Mouse (Mus musculus): Measurements from ENCODE around the gene Htra2.

Gene Htra2

DNA sequence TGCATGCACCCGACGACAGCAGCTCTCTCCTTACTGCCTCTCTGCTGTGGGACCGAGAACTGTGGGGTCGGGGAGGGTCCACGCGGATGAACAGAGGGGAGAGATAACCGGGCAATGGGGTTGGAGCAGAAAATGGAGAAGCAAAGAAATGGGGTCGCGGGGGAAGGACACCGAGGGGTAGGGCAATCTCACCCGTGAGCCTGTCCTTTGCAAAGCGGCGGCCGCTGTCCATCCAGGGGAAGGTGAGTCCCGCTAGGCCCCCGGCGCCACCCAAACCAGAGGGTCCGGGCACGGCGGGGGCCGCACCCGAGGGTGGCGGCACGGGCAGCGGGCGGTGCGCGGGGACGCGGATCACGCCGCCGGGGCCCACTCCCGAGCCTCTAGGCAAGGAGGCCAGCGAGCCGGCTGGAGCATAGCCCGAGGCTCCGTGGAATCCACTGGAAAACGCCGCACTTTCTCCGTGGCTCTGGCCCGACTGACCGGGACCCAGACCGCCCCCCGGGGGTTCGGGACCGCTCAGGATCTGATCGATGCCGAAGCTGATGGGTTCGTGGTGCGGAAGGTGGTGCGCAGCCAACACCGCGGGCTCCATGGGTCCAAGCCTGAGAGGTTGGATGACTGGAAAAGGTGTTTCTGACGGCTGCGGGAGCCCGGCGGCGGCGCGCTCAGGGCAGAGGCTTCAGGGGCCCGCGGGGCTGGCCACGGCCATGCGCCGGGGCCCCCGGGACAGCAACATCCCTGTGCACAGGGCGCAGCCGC is 14.6 kb upstream of the Htra2 start:
- DNase-seq: no peak

DNA sequence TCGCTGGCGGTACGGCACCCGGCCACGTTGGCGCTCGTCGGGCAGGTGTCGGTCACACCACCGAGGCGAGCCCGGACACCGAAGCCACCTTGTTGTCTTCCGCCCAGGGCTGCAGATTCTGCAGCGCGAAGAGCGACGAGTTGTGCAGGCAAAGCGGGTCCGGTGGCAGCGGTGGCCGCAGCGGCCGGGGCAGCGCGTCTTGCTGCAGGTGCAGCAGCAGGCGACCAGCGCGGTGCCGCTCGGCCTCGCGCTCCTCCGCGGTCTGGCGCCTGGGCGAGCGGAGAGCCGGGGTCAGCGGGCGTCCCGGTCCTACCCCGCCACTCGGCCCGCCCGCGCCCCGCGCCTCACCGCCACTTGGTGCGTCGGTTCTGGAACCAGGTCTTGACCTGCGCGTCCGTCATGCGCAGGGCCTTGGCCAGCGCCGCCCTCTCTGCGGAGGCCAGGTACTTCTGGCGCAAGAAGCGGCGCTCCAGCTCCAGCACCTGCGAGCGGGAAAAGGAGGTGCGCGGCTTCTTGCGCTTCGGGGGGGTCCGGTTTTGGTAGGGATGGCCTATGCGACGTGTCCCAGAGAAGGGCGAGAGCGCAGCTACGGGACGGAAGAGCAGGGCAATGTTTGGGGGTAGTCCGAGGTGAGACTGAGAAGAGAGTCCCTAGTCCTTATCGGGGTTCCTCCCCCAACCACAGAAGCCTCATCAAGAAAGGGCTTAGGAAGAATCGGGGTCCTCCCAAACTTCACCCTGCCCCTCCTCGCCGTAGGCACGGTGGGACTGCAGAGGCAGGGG is 13.8 kb upstream of the Htra2 start:
- no peak for DNase-seq

DNA sequence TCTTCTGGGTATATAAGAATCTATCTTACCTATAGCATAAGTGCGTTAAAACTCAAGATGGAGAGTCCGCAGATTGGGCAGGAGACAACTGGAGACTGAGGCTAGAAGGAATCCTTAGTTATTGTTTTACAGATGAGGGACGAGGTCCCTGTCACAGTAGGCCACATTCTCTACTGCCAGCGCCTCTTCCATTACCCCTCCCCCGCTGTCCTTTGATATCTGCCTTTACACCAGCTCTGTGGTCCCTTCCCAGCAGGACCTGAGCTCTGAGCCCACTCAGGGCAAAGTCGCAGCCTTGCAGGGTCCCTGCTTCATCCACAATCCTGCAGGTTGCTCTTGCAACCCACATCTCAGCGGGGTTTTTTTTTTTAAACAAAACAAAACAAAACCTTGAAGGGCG is 13.1 kb upstream of the Htra2 start:
- DNase-seq: no peak

DNA sequence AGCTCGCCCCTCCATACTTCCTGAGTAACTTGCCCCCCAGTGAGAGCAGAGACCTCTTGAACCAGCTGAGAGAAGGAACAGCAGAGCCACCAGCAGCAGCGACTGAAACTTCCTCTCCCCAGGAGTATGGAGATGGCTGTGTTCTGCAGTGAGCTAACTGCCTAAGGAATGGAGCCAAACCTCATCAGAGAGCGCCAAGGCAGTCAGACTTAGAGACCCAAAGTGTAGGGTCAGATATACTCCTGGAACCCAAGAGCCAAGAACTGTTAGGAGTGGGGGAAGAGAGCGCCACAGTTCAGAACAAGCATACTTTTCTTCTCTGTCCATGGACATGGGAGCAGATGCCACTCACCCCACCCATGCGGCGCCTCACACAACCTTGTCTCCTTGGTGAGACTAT is 11.4 kb upstream of the Htra2 start:
- no peak for DNase-seq

DNA sequence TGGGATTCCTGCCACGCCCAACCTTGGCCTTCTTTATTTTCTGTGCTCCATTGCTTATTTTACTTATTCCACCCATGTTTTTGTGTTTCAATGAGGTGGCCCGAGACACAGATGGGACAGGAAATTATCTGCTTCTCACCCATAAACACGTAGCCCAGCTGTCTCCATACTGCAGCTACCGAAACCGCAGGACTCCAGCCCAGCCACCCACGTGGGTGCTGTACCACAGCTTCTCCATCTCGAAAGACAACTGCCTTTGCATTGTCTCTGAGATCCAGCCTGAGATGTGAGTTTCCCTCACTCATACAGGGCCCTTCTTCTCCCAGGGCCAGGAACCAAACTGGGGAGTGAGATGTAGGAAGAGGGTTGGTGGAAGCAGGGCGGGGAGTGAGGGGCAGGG is 10.9 kb upstream of the Htra2 start:
- no peak for DNase-seq

DNA sequence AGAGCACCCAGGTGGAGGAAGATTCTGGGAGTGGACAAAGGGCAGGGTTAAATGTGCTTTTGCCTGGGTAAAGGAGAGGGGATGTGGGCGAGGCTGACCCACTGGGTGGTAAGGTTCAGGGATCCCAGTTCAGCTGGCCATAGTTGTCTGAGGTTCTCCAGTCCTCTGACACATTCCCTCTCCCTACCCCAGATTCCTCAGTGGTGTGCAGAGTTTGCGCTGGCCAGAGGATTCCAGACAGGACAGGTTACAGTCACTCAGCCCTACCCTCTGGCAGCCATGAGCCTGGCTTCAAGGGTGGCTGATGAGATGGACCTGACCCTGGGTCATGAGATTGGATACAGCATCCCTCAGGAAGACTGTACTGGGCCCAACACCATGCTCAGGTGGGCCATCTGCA is 3.7 kb upstream of the Htra2 start:
- no peak for DNase-seq

DNA sequence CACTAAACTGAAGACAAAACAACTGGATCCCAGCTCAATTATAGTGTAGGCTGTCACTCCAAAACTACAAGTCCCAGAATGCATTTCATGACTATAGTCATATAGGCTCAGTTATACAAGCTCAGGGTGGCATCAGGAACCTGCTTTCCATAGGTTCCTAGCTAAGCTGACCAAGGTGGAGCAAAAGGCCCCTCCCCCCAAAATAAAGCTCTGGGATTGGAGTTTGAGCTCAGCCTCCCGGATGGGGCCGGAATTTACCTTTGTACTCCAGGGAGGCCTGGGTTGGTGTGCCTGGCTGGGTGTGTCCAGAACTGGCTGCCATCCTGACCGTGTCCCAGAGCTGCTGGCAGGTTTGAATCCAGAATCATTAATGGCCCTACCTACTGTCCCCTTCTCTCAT is 2.7 kb upstream of the Htra2 start, which contains the start of gene Dqx1:
TSS of gene Dqx1 (plus strand) at position 55 of the 400 bp plus-strand sequence.
- DNase-seq: peak; percentile 87

DNA sequence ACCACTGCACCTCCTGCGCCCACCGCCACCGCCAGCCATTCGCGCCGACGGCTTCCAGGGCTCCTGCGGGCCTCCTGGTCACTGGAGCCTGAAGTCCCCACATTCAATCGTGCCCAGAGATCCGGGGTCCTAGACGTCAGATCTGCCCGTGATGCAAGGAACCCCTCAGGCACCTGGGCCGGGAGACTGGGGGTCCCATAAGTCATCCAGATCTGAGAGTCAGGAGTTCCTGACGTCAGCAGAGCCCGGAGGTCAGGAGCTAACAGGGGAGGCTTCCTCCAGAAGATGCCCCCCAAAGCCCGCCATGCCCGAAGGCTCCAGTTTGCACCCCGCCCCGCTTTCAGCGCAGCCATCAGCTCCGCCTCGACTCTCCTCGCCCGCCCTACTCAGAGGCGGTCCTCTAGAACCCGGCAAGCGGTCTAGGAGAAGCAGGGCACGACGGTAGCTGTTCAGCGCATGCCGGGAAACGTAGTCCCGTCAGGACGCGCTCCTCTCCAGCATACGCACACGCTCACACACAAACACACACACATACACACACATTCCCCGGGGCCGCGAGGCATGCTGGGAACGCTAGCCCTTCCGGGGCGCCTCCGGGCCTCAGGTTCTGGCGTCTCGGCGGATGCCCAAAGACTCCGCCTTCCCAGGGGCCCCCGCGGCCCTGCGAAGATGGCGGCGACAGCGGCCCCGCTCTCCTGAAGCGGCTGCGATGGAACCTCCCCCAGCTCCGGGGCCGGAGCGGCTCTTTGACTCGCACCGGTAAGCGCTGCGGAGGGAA is 810 bp downstream of the Htra2 start, which contains the start of gene Aup1:
TSS of gene Aup1 (plus strand) at position 448 of the 778 bp plus-strand sequence.
- peak; percentile 98 for DNase-seq

DNA sequence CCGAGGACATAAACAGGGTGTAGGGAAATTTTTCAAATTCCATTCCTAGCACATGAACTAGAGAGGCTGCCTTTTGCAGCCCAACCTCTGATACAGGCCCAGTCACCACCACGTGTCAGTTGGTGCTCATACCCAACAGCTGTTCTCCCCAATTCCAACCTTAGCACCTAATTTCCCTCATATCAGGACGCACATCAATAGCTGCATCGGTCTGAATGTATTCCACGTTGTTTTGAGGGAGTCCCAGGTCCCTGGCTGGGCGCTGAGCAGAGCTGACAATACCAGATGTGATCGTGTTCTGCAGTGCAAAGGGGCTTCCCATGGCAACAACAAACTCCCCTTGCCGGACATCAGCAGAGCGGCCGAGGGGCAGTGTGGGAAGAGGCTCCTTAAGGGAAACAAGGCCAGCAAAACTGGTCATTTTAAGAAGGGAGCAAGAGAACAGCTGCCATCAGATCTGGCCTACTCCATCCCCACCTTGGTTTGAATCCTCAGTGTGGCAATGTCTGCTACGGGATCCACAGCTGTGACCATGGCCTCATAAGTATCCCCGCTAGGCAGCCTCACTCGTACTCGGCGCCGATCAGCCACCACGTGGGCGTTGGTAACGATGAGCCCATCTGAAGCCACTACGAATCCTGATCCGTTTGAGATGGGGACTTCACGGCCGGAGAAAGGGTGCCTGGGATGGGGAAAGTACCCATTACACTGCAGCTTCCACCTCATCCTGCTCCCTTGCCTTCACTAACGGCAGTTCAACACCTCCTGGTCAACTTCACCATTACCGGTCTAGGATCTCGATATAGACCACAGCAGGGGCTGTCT is 1.7 kb downstream of the Htra2 start:
- no peak for DNase-seq

DNA sequence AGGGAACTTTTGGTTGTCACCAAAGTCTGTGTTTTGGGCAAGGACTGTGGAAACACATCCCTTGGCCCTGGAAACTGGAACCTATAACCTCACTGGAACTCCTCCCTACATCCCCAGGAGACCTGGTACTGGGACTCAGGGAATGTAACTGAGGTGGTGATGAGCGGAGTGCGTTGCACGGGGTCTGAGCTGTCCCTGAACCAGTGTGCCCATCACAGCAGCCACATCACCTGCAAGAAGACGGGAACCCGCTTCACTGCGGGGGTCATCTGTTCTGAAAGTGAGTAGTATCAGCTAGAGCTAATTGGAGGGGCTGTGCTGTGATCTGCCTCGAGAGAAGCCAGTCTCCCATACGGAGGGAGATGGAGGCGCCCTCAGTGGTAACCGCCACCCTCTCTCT is 5.7 kb downstream of the Htra2 start:
- DNase-seq: no peak

DNA sequence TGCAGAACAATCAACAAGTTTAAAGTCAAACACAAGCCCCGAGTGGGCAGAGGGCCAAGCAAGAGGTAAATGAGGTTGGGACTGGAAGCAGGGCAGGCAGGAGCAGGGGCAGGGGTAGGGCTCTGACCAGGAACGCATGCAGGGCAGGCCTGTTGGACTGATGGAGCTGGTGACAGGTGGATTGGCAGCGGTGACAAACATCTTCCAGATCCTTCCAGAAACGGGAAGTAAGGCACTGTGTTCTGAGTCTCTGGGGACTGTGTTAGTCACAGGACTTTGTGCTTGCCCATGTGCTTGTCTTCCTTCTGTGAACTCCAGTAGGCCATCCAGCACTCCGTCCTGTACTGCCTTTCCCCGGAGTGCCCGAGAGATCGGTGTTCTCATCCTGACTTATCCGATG is 10.3 kb downstream of the Htra2 start:
- DNase-seq: peak; percentile 45

DNA sequence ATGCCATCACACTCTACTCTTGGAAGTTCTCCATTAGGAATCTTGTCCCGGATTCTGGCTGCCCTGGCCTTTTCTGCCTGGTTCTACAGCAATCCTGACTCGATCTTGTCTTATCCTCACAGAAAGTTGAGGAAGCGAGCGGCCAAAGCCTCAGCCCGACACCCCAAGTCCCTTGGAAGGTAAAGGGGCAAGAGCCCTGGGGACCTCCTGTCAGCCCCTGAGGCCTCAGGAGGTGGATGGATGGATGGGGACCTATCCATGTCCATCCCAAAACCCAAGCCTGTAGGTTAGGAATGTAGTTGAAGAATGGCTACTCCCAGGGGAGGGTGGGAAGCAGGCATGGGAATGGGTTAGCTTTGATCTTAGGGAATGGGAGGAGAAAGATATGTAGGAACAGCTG is 11.1 kb downstream of the Htra2 start:
- no peak for DNase-seq

DNA sequence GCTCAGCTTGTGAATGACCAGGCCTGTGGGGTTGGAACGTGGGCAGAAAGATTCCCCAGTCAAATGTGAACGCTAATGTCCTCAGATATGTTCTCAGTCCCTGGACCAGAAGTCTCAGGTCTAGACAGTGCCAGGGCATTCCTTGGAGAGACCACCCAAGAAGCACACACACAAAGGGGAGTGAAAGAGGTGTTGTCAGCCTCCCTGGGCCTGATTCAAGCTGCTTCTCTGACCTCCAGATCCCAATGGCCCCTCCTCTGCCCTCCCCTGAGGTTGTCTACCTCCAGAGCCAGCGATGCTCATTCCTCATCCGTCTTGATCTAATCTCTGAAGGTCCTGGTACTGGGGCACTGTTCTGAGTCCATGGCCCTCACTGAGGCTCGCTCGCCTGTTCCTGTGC is 11.5 kb downstream of the Htra2 start:
- DNase-seq: no peak

DNA sequence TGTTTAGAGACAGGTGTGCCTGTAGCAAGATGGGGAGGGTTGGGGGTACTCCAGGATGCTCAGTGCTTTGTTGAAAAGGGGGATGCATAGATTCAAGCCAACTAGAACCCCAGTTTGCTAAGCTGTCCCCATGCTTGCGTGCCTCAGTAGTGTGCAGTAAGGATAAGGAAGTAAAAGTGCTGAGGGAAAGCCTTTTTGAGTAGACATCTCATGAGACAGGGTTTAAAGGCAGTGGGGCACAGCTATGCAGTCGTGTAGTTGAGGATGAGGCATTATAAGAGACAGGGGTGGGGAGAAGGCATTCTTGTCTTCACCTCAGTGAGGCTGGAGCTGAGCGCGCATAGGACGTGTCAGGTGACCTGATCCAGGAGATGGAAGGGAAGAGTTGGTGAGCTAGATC is 14.5 kb downstream of the Htra2 start:
- no peak for DNase-seq

DNA sequence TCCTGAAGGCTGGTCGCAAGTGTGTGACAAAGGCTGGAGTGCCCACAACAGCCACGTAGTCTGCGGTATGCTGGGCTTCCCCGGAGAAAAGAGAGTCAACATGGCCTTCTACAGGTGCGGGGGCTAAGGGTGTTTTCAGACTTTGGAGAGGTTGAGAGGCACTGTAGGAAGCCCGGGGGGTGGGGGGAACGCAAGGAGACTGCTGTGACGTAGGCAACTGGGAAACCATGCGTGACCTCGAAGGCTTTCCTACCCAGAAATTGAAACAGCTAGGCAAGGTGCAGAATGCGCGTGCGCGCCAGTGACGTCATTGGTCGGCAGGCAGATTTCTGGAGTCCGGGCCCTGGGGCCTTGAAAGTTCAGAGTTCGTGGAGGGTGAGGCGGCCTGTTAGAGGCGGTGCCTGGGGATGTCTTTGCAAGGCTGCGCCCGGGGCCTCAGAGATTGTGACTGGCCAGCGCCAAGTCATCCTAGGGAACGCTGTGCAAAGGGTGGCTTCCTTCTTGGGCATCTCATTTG is 16.5 kb downstream of the Htra2 start:
- DNase-seq: peak; percentile 94

DNA sequence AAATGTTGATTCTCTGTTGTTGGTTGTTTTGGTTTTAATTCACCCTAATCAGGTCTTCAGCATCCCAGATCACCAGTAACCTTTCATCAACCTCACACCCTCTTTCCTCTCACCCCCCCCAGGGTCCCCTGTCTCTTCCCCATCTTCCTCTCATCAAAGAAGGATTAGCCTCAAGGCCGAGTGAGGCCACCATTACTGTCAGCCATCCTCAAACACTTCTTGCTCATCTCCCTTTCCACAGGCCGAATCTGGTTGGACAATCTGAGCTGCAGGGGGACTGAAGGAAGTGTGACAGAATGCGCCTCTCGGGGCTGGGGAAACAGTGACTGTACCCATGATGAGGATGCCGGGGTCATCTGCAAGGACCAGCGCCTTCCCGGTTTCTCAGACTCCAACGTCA is 17.9 kb downstream of the Htra2 start:
- DNase-seq: no peak

DNA sequence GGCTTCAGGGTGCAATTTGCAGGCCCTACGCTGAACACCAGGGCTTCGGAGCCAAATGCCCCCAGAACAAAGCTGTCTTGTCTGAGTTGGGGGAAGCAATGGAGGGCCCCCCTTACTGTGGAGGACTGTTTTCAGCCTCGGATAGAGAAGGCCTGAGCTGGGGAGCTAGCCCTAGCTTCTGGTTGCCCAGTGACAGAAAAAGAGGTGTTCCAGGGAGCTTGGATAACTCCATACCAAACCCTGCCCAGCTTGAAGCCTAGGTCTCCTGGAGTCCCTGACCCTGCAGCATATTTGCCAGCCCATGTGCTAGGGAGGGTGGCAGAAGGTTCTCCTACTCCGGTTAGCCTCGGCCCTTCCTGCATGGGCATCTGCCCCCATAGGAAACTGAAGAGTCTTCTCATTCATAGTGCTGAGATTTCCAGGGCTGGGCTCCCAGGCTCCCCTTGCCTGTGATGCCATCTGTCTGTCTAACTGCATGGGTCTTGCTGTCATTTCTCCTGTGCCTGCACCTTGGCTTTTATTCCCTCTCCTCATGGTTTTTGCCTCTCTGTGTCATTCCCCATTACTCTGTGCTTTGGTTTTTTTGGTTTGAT is 20.5 kb downstream of the Htra2 start:
- no peak for DNase-seq

DNA sequence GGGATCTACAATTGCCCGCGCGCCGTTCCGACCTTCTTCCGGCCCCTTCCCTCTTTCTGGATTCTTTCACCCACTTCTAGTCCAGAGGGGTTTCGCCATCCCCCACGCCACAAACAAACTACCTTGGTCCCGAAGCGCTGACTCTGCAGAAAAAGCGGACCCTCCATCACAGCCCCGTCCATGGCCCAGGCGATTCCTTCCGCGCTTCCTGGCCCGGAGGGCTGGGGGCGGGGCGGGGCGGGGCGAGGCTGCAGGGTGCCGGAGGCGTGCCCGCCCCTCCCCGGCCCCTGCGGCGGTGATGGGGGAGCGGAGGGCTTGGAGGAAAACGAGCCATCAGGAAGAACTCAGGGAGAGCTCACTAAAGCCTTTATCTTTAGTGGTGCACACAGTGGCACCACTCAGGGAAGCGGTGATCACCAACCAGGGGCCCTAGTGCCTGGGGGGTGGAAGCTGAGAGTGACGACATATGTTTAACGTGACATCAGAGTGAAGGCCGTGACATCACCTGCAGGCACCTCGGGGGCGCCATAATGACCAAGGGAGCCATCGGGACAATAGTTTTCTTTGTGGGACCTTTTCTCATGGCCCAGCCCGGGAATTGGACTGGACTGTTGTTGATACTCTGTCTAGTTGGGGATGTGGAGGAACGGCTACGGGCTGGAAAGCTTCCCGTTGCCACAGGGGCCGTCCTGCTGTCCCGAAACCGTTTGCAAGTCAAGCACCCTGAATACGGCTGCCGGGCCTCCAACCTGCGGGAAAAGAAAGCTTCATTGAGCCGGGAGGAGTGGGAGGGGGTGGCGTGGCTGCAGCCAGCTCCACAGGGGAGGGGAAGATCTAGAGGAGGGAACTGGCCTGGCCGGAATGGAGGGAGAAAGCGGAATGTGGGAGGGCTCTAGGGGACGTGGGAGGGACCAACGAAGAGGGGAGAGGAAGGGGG is 21.6 kb downstream of the Htra2 start, which contains the start of the genes Dok1 and Loxl3:
TSS of gene Dok1 (minus strand) at position 223 of the 937 bp plus-strand sequence.
TSS of gene Loxl3 (plus strand) at position 925 of the 937 bp plus-strand sequence.
- DNase-seq: peak; percentile 79

DNA sequence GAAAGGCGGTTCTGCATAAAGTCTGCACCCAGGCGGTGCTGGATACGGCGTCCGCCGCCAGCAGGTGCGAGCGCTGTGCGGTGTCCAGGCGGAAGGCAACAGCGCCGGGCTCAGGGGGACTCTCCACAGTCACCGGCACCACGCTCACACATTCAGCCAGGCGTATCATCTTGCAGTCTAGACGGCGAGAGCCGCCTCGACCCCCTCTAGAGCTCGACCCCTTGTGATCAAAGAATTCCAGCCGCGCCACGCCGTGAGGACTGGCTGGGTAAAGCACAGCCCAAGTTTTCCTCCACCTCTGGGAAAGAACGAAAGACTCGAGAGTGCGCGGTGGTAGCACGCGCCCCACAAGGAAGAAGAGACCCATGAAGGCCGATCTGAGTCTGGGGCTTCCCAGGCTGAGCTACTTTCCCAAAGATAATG is 22.3 kb downstream of the Htra2 start:
- DNase-seq: peak; percentile 55

DNA sequence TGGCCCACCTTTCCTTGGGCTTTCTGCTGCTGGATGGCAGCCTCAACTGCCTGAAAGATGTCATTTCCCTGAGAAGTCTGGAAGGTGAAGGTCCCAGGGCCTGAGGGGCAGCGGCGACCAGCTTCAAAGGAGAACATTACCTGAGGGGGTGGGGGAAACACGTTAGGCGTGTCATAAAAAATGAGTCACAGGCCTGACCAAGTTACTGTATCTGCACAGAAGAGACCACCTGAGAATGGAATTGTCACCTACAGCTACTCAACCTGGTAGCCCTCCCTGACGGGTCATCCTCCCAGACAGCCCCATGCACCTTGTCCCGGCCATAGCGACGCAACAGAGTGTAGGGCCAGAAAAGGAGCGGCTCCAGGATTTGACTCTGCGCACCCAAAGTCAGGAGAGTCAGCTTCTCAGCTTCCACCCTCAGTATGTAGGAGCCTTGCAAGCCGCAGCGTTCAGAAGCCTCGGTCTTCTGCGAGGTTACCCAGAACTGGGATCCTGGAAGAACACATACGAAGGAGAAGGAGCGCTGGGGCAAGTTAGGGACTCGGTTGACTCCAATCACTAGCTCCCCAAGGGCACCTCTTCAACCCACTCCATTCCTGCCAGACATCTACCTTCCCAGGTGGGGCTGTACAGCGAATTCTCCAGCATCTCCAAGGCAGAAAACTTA is 23.0 kb downstream of the Htra2 start:
- no peak for DNase-seq
